Mouse (Mus musculus): Measurements from ENCODE around the gene Abr.

The Abr gene

GRCm38 (mm10) chr11:76623206-76623961 is 1.3 kb upstream of the Abr start:
- peak; percentile 66 to 86 for DNase-seq

- peak; percentile 46 to 69 for DNase-seq
Measured at GRCm38 (mm10) chr11:76622566-76623205, 572 bp upstream of the Abr start.

GRCm38 (mm10) chr11:76618134-76618533 is 4.0 kb downstream of the Abr start:
- no peak for DNase-seq

GRCm38 (mm10) chr11:76614246-76614645 is 7.9 kb downstream of the Abr start:
- no peak for DNase-seq

- DNase-seq = peak; percentile 82 to 84
Measured at GRCm38 (mm10) chr11:76612638-76613104, 9.4 kb downstream of the Abr start.

GRCm38 (mm10) chr11:76610948-76611347 is 11.2 kb downstream of the Abr start:
- no peak for DNase-seq

GRCm38 (mm10) chr11:76606521-76606920 is 15.6 kb downstream of the Abr start:
- no peak for DNase-seq

GRCm38 (mm10) chr11:76599219-76599618 is 22.9 kb downstream of the Abr start:
- DNase-seq = no peak

GRCm38 (mm10) chr11:76598757-76599156 is 23.4 kb downstream of the Abr start:
- DNase-seq = no peak

GRCm38 (mm10) chr11:76593620-76594326 is 28.3 kb downstream of the Abr start:
- DNase-seq = peak in 1 of 2 experiments; percentile 4

GRCm38 (mm10) chr11:76589746-76590145 is 32.4 kb downstream of the Abr start:
- no peak for DNase-seq

- no peak for DNase-seq
Measured at GRCm38 (mm10) chr11:76588632-76589485, 33.3 kb downstream of the Abr start.

GRCm38 (mm10) chr11:76588032-76588431 is 34.1 kb downstream of the Abr start:
- DNase-seq = no peak

- peak in 1 of 2 experiments; percentile 11 for DNase-seq
Measured at GRCm38 (mm10) chr11:76587333-76587732, 34.8 kb downstream of the Abr start.

- DNase-seq = no peak
Measured at GRCm38 (mm10) chr11:76586119-76586518, 36.0 kb downstream of the Abr start.

- DNase-seq = peak; percentile 84 to 95
Measured at GRCm38 (mm10) chr11:76577588-76578257, 44.4 kb downstream of the Abr start.

- no peak for DNase-seq
Measured at GRCm38 (mm10) chr11:76572820-76573385, 49.2 kb downstream of the Abr start.

GRCm38 (mm10) chr11:76571613-76571929 is 50.5 kb downstream of the Abr start:
- DNase-seq = no peak

GRCm38 (mm10) chr11:76570741-76571612 is 51.1 kb downstream of the Abr start:
- peak in 1 of 2 experiments; percentile 36 for DNase-seq

- DNase-seq = no peak
Measured at GRCm38 (mm10) chr11:76570201-76570731, 51.8 kb downstream of the Abr start.

All from kidney, postnatal 36 days (tissue).